Mouse (Mus musculus): Measurements from ENCODE around the gene Coro6. TPM values are rescaled to one million over a fixed set of nuclear protein-coding genes. Genes with fewer than 3 reads are reported as not detected.

Gene Coro6
- 6.1 TPM for polyA plus RNA-seq (2014; fragmentation: Illumina TruSeq; extraction: RNeasy Lipid Tissue Mini Kit (QIAGEN cat#74804); ENCODE audit: low read depth, low replicate concordance)

DNA sequence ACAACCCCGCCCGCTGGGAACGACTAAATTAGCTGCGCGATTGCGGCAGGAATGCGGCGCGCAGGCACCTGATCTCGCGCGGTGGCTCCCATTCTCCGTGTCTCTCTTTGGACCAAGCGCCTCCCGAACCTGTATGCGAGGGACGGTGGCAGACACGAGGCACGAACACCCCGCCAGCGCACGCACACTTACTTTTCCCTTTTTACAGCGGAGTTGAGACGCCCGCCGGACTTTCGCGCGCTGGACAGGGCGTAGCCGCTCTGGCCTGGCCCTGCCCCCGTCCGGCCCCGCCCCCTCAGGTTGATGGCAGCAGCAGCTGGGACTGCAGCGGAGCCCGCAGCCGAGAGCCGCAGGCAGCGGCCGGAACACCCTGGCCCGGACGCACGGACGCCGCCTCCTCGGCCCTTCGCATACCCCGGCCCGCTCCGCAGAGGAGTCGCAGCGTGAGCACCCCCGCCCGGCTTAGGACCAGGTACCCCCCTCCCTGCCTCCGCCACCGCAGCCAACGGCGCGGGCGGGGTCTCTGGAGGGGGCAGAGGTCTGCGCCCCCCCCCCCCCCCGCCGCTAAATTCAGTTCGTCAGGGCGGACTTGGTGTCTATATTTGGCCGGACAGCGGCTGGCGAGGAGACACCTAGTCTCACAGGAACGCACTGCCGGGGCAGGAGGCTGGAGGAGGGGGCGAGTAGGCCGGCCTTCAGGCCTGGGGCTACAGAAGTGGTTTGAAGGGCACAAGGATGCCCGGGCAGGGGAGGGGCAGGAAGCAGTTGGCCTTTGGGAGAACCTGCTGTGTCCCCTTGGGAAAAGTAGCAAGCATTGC is at the start of gene Coro6:
TSS of gene Coro6 (plus strand) at position 129 of the 818 bp plus-strand sequence.

DNA sequence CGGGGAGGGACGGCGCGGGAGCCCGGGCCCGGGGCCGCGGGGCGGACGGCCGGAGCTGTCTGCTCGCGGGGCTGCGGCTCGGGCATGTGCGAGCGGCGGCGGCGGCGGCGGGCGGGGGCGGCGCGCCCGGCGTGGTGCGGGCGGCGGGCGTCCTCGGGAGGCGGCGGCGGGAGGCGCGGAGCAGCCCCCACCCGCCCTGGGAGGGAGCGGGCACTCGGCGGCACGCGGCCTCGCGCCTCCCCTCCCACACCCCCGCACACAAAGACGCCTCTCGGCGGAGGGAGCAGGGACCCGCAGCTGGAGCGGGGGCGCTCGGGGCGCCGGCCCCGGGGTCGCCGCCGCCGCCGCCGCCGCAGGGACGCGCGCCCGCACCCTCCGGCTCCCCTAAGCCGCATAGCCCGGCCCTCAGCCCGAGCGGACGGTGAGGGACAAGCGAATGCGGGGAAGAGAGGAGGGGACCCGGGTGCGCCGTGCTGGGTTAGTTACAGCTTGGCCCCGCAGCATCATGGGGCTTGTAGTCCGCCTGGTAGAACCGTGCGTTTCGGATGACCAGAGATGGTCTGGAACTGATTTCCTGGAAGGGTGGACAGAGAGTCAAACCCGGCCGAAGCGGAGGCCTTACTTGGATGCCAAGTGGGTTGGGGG is 27.5 kb downstream of the Coro6 start, which contains the start of gene Ankrd13b:
TSS of gene Ankrd13b (minus strand) at position 88 of the 645 bp plus-strand sequence.

DNA sequence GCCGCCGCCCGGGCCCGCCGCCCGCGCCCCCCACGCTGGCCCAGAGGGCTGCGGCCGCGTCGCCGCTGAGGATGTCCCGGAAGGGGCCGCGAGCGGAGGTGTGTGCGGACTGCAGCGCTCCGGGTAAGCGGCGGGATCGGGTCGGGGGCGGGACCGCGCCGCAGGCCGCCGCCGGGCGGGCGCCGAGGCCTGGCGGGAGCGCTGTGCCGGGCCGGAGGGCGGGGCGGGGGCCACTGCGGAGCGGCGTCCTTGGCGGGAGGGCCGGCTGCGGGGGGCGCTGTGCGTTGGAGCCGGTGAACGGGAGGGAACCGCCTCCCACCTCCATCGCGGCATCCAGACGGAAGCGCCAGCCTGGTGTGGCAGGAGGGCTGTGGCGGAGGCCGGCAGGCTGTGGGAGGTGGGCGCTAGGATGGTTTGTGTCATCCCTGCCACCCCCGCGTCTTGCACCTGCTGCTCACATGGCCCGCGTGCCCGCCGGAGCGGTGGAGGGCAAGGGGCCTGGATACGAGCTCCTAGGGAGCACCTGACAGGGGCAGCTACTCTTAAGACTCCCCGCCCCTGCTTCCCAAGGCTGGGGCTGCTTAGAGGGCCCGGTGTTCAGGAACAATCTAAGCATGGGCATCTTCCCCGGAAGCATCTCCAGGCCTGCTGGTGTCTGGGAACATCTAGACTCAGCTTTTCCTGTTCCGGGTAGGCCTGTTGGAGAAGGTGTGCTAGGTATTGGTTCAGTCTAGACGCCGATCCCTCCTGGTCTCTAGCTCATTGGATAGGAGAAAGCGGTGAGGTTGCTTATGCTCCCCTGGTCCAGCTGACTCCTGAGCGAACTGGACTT is 31.5 kb downstream of the Coro6 start, which contains the start of gene Git1:
TSS of gene Git1 (plus strand) at position 51 of the 832 bp plus-strand sequence.

DNA sequence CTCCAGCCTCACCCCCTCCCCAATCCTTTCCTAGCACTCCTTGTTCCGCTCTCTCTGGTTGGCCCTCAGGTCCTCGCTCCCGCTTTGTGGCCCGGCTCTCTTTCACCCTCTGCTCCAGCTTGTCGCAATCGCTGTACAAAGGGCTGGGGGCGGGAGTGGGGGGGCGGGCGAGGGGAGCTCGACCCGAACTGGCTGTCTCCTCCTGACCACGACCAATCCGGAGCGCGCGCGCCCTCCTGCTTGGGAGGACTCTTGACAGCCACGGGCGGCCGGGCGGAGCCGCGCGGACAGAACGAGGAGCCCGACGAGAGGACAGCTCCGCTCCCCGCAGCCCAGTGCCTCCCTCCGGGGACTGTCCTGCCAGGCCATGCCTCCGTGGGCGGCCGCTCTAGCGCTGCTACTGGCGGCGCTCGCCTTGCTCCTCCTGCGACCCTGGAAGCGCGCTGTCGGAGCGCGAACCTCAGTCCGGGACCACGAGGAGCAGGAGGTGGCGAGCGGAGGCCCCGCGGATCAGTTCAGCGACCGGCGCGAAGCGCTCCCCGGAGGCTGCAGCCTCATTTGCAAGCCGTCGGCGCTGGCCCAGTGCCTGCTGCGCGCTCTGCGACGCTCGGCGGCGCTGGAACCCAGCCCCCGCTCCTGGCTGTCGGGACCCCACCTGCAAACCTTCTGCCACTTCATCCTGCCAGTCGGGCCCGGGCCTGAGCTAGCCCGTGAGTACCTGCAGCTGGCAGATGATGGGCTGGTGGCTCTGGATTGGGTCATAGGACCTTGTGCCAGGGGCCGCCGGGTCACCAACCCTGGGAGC is 52.8 kb downstream of the Coro6 start, which contains the start of gene Abhd15:
TSS of gene Abhd15 (plus strand) at position 290 of the 805 bp plus-strand sequence.

DNA sequence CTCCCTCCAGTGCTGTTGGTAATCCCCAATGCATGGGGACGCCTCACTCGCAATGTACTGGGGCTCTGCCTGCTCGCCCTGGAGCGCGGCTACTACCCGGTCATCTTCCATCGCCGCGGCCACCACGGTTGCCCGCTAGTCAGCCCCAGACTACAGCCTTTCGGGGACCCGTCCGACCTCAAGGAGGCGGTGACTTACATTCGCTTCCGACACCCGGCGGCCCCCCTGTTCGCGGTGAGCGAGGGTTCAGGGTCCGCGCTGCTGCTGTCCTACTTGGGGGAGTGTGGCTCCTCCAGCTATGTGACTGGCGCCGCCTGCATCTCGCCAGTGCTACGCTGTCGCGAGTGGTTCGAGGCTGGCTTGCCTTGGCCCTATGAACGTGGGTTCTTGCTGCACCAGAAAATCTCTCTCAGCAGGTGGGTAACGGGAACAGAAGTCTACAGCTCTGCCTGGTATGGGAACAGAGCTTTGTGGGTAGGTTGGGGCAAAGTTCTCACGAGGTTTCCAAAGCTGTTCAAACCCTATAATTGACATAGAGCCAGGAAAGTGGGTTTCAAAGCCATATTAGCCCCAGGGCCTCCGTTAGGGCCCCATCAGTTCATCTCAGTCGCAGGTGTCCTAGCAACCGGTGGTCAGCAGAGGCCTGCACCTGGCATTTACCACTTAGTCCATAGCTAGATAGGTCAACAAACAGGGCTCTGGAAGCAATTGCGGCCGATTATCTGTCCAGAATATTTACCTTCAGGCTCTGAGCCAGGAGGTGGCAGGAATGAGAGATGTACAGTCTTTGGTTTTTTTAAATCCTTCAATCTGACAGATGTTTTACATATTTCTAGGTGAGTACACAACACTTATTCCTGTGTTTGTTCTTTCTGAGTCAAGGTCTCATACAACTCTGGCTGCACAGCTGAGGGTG is 53.7 kb downstream of the Coro6 start, which contains the start of gene Trp53i13:
TSS of gene Trp53i13 (minus strand) at position 344 of the 916 bp plus-strand sequence.

DNA sequence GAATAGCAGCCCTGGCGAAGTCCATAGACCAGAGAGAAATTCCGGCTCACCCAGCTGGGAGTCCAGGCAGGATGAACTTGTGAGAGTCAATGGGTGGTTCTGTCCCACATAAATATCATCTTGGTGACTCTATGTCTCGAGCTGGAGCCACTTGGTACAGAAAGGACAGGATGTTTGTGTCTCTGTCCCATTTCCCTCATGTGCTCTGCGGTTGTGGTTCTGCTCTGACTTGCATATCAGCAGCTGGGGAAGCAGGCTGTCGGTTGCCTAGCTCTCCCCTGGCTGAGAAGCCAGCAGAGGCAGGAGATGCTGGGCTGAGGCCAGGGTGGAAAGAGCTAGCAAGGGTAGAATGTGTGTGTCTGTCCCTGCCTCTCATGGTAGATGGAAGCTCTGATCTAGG is 56.8 kb downstream of the Coro6 start, which contains the start of gene Gm10392:
TSS of gene Gm10392 (minus strand) at position 156 of the 400 bp plus-strand sequence.

Other genes starting within 250 kb of the Coro6 start
- gene Ssh2, start 246.1 kb upstream of the Coro6 start, polyA plus RNA-seq (2014; fragmentation: Illumina TruSeq; extraction: RNeasy Lipid Tissue Mini Kit (QIAGEN cat#74804); ENCODE audit: low read depth, low replicate concordance), result 14.2 TPM
- 6.4 TPM for gene Ankrd13b, start 27.3 kb downstream of the Coro6 start, polyA plus RNA-seq (2014; fragmentation: Illumina TruSeq; extraction: RNeasy Lipid Tissue Mini Kit (QIAGEN cat#74804); ENCODE audit: low read depth, low replicate concordance)
- gene Git1, start 31.2 kb downstream of the Coro6 start, polyA plus RNA-seq (2014; fragmentation: Illumina TruSeq; extraction: RNeasy Lipid Tissue Mini Kit (QIAGEN cat#74804); ENCODE audit: low read depth, low replicate concordance), result 47.8 TPM
- 14.0 TPM for gene Abhd15, start 52.7 kb downstream of the Coro6 start, polyA plus RNA-seq (2014; fragmentation: Illumina TruSeq; extraction: RNeasy Lipid Tissue Mini Kit (QIAGEN cat#74804); ENCODE audit: low read depth, low replicate concordance)
- gene Trp53i13, start 53.6 kb downstream of the Coro6 start, polyA plus RNA-seq (2014; fragmentation: Illumina TruSeq; extraction: RNeasy Lipid Tissue Mini Kit (QIAGEN cat#74804); ENCODE audit: low read depth, low replicate concordance), result 14.7 TPM
- gene Gm10392, start 56.8 kb downstream of the Coro6 start, polyA plus RNA-seq (2014; fragmentation: Illumina TruSeq; extraction: RNeasy Lipid Tissue Mini Kit (QIAGEN cat#74804); ENCODE audit: low read depth, low replicate concordance), result not detected
- gene Taok1, start 145.4 kb downstream of the Coro6 start, polyA plus RNA-seq (2014; fragmentation: Illumina TruSeq; extraction: RNeasy Lipid Tissue Mini Kit (QIAGEN cat#74804); ENCODE audit: low read depth, low replicate concordance), result 13.3 TPM
- gene Nufip2, start 223.7 kb downstream of the Coro6 start, polyA plus RNA-seq (2014; fragmentation: Illumina TruSeq; extraction: RNeasy Lipid Tissue Mini Kit (QIAGEN cat#74804); ENCODE audit: low read depth, low replicate concordance), result 16.4 TPM

Data from adipose tissue, adult 10 weeks (tissue).